Mouse (Mus musculus) heart, adult 2 months (tissue): ENCODE results near the gene Rnf10. TPM values are rescaled to one million over a fixed set of nuclear protein-coding genes. Genes with fewer than 3 reads are reported as not detected.

ENCODE experiments used
- DNase-seq, 2 experiments: peaks; one replicate each; pipeline ENCODE4 v3.0.0; 2021
- H3K27ac ChIP-seq: fragments of 200-600 bp; 2 replicates; pipeline ENCODE4 v1.8.1; 2022
- H3K27me3 ChIP-seq: fragments of 200-500 bp; 2 replicates; pipeline ENCODE4 v1.6.1; 2012; ENCODE audit warnings: mild to moderate bottlenecking, low read length, inconsistent platforms, mixed read lengths; ENCODE audit not compliant: control insufficient read depth, insufficient read depth
- H3K36me3 ChIP-seq: fragments of 200-500 bp; 2 replicates; pipeline ENCODE4 v1.6.1; 2012; ENCODE audit warnings: low read length, inconsistent platforms; ENCODE audit not compliant: control insufficient read depth, insufficient read depth
- H3K4me1 ChIP-seq: fragments of 200-500 bp; 2 replicates; pipeline ENCODE4 v1.6.1; 2011; ENCODE audit warnings: low read length; ENCODE audit not compliant: control insufficient read depth, insufficient read depth
- H3K4me3 ChIP-seq: fragments of 200-600 bp; 2 replicates; pipeline ENCODE4 v1.8.1; 2022
- H3K79me2 ChIP-seq: fragments of 200-500 bp; replicated peaks from 2 replicates; pipeline ENCODE4 v1.6.1; 2012; ENCODE audit warnings: mild to moderate bottlenecking, inconsistent platforms, low read length, moderate library complexity, mixed read lengths; ENCODE audit not compliant: control insufficient read depth, insufficient read depth
- H3K9ac ChIP-seq: fragments of 200-500 bp; 2 replicates; pipeline ENCODE4 v1.6.1; 2012; ENCODE audit warnings: low read depth, mild to moderate bottlenecking, control low read depth, inconsistent platforms, low read length, mixed read lengths
- CTCF ChIP-seq: fragments of 200-600 bp; IDR thresholded peaks from 2 replicates; pipeline ENCODE4 v1.8.1; 2022; ENCODE audit warnings: antibody characterized with exemption, mild to moderate bottlenecking, moderate library complexity
- EP300 ChIP-seq: fragments of 200-500 bp; IDR thresholded peaks from 2 replicates; pipeline ENCODE4 v1.6.1; 2011; ENCODE audit warnings: low read depth, low read length, control low read depth; ENCODE audit not compliant: insufficient read depth
- POLR2A ChIP-seq: fragments of 200-500 bp; IDR thresholded peaks from 2 replicates; pipeline ENCODE4 v1.6.1; 2011; ENCODE audit warnings: mild to moderate bottlenecking, low read depth, low read length, control low read depth; ENCODE audit not compliant: insufficient read depth
- WGBS: fragments of 180-500 bp; shearing (Covaris S2); methylation state at CpG from one replicate; pipeline ENCODE4 v1.1.7; 2018; 5-methylcytosine and 5-hydroxymethylcytosine counted together
- intact Hi-C: fragments of 180-260 bp; cut with DNase I; formaldehyde crosslinking; loops from one replicate; pipeline ENCODE4 v1.15.1; 2025
- polyA plus RNA-seq: library from polyadenylated mRNA; depleted of rRNA; stranded (reverse); fragments of >200 nt; gene quantifications from 2 replicates; pipeline ENCODE4 v1.2.3, GENCODE M21; 2012
- total RNA-seq, 2 experiments: library from RNA; stranded (reverse); gene quantifications; 2 replicates each; pipeline ENCODE4 v1.2.3; 2021

The Rnf10 gene
- total and polyA plus RNA-seq, 3 experiments, result 175 to 397 (median 391) TPM

DNA sequence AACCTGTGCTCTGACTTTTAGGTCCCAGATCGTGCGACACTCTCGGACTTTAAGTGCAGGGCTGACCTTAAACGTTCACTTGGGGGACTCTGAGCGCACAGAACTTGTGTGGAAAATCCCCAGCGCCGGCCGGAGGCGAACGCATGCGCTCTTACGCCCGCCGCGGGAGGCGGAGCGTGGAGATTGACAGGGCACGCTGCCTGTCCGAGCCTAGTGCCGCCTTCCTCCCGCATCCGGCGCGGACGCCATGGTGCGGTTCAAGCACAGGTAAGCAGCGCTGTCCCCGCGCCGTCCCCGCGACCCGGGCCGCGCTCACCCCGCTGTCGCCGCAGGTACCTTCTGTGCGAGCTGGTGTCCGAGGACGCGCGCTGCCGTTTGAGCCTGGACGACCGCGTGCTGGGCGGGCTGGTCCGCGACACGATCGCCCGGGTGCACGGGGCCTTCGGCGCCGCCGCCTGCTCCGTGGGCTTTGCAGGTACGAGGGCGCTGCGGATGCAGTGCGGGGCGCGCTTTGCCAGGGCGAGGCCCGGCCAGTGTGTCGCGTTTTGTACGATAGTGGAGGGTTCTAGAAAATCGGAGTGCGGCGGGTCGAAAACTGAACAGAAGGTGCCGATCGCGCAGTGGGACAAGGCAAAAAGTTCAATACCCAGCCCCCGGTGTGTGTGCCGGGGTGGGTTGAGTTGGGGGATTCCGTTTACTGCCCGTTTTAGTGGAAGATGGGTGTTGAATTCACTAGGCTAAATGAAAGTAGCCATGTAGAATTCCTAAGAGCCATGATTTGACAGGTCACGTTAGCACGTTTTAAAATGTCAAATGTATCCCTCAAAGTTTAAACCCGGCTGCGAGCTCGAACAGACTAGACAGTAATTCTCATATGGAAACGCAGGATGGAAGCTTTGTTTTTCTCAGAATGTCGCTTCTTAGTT, 34.6 kb downstream of the Rnf10 start:
- intact Hi-C loops, result loop anchor here (2.0 kb wide), 2 partner anchors 113 to 259 kb away; no protein-coding TSS in a partner anchor
- H3K79me2 ChIP-seq, result no peaks in the 10 kb centered on the region
- WGBS, result under 1% methylated on average over 88 of the region's 88 CpGs

DNA sequence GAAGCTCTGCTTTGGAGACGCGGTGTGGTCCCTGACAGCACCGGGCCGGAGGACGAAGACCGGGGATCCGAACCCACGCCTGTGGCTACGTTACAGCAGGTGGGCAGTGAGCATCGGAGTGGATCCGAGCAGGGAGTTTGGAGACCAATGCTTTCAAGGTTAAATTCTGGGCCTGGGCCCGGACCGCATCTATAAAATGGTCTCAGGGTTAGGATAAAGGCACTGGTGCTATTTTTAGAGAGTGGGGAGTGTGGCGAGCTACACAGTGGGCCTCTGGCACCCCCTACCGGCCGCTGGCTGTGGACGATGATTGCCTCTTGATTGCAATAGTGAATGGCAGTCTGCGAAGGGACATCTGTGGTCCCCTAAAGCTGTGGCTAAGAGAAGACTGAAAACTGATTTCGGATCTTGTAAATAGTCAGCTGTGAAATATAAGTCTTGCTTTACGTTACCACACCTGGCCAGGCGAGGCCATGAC, 36.9 kb downstream of the Rnf10 start, which contains the start of gene Pop5:
Pop5 (plus strand) TSS at position 51 of the 478 bp plus-strand sequence.
- H3K36me3 ChIP-seq, result no peaks in the 10 kb centered on the region
- WGBS, result 1% methylated on average over 21 of the region's 21 CpGs

More for the DNA sequence above, 34.6 kb downstream of the Rnf10 start:
- Histone ChIP-seq H3K27me3 (no peaks in the 10 kb centered on the region), H3K36me3 (no peaks in the 10 kb centered on the region), H3K4me3 (peak overlapping the region; percentile 77), H3K4me1 (peaks cover 3% of the 10 kb centered on the region; the same call in 1 of the 2 replicates), H3K27ac (peak overlapping the region; percentile 88), H3K9ac (peak overlapping the region; percentile 88)
- TF ChIP-seq EP300, result peak; percentile 59
- TF ChIP-seq CTCF, result peak; percentile 42
- peak; percentile 89 for TF ChIP-seq POLR2A
- DNase-seq, result peak; percentile 96

GRCm38 (mm10) chr5:115235323-115235771, 37.4 kb downstream of the Rnf10 start:
- Histone ChIP-seq H3K36me3 (no peaks in the 10 kb centered on the region), H3K4me3 (peak overlapping the region; percentile 56), H3K9ac (peak overlapping the region; percentile 73), H3K79me2 (no peaks in the 10 kb centered on the region), H3K27ac (peak overlapping the region; percentile 92), H3K4me1 (peaks cover 5% of the 10 kb centered on the region; the same call in 1 of the 2 replicates), H3K27me3 (no peaks in the 10 kb centered on the region)
- WGBS, result under 1% methylated on average over 45 of the region's 45 CpGs
- TF ChIP-seq POLR2A (peak; percentile 10; the same call in 1 of the 2 replicates), EP300 (no peak)
- intact Hi-C loops, result loop anchor here (1.0 kb wide), 1 partner anchor 48 kb away; no protein-coding TSS in a partner anchor
- DNase-seq, result peak; percentile 85

More for the DNA sequence above, 36.9 kb downstream of the Rnf10 start, which contains the start of gene Pop5:
- Histone ChIP-seq H3K9ac (peak within 1 kb of the TSS; percentile 73), H3K27ac (peak within 1 kb of the TSS; percentile 92), H3K4me3 (peak within 1 kb of the TSS; percentile 56), H3K27me3 (no peaks in the 10 kb centered on the region), H3K79me2 (no peaks in the 10 kb centered on the region), H3K4me1 (peaks cover 3% of the 10 kb centered on the region; the same call in 1 of the 2 replicates)
- DNase-seq, result peak; percentile 89 to 94
- intact Hi-C loops, result loop anchor here (1.0 to 2.0 kb wide), 3 partner anchors 49 to 257 kb away; no protein-coding TSS in a partner anchor
- TF ChIP-seq EP300 (peak; percentile 94), POLR2A (no peak), CTCF (no peak; the same call in 1 of the 2 replicates)

- H3K4me3 ChIP-seq, result no peak overlapping the region
- intact Hi-C loops, result no loop called here
- H3K4me1 ChIP-seq, result peaks cover 5% of the 10 kb centered on the region; the same call in 1 of the 2 replicates
- H3K79me2 ChIP-seq, result no peaks in the 10 kb centered on the region
- no peak for DNase-seq
- 85% methylated on average over 6 of the region's 6 CpGs for WGBS
- H3K9ac ChIP-seq, result no peak overlapping the region
- no peaks in the 10 kb centered on the region for H3K36me3 ChIP-seq
- H3K27me3 ChIP-seq, result no peaks in the 10 kb centered on the region
- no peak overlapping the region; the same call in 1 of the 2 replicates for H3K27ac ChIP-seq
- TF ChIP-seq CTCF, result no peak
- no peak for TF ChIP-seq POLR2A
- TF ChIP-seq EP300, result no peak
Measured at GRCm38 (mm10) chr5:115234519-115234918, 38.2 kb downstream of the Rnf10 start.

DNA sequence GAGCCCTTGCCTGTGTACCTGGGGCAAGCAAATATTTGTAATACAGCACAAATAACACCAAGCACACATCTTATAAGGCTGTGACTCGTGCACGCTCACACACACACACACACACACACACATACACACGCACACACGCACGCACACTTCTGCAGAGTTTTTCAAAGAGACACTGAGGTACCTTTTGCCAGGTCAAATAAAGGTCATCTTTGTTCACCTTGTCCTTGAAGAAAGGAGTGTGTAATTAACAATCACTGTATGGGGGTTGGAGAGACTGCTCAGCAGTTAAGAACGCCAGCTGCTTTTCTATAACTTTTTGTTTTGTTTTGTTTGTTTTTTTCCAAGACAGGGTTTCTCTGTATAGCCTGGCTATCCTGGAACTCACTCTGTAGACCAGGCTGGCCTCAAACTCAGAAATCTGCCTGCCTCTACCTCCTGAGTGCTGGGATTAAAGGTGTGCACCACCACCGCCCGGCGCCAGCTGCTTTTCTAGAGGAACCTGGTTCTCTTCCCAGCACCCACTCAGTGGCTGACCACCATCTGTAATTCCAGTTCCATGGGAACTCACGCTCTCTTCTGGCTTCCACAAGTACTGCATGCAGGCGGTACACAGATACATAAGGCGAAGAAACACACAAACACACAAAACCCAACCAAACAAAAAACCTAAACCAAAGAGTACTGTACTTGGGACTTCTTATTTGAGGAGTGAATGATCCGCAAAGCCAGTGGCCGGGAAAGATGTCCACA, 39.5 kb downstream of the Rnf10 start:
- intact Hi-C loops, result no loop called here

More for the DNA sequence above, 39.5 kb downstream of the Rnf10 start:
- 94% methylated on average over 14 of the region's 14 CpGs for WGBS
- H3K4me1 ChIP-seq, result peaks cover 5% of the 10 kb centered on the region; the same call in 1 of the 2 replicates
- no peak overlapping the region for H3K27ac ChIP-seq
- H3K79me2 ChIP-seq, result no peaks in the 10 kb centered on the region
- DNase-seq, result no peak
- H3K4me3 ChIP-seq, result no peak overlapping the region
- TF ChIP-seq CTCF, result no peak
- TF ChIP-seq POLR2A, result no peak
- TF ChIP-seq EP300, result no peak
- H3K36me3 ChIP-seq, result no peaks in the 10 kb centered on the region
- no peak overlapping the region for H3K9ac ChIP-seq
- no peaks in the 10 kb centered on the region for H3K27me3 ChIP-seq
